In genomic region chr17:11107916-11108315, GRCm38 (mm10) we compare ENCODE assay signal across 16 mouse cellular contexts.
DNase-seq lines count a peak whose midpoint lies in the region; ATAC-seq and TF ChIP-seq lines count a peak whose summit lies in the region.
"Had no signal": no experiment of that assay in that cellular context is flagged by ENCODE, and none has a peak within 500 bp of the region (broad histone marks: within the 10 kb centered on the region; RNA-seq: fewer than 3 reads in every experiment).

No protein-coding gene starts in this region.

- peak; percentile 94 for ATAC-seq in frontal cortex, adult (ENCODE audit: low TSS enrichment)
- ATAC-seq in megakaryocyte, adult 5-6 weeks (ENCODE audit: poor library complexity, severe bottlenecking): peak; percentile 30; the same call in 1 of the 2 replicates
- ATAC-seq in CD4-positive, CD25-positive, alpha-beta regulatory T cell, adult 4 months: no peak
- ATAC-seq: intestine, embryonic 15.5 days had no signal

- no peak for TF ChIP-seq CTCF in brain, embryonic 14.5 days (IDR thresholded peaks at IDR 0.05; ENCODE audit: borderline replicate concordance, extremely low read depth, insufficient read depth, insufficient read length)
- no peak; the same call in 1 of the 2 replicates for TF ChIP-seq CTCF in layer of hippocampus, adult 2 months (conservative IDR thresholded peaks at IDR 0.05)

- TF ChIP-seq POLR2A in brain, embryonic 14.5 days (IDR thresholded peaks at IDR 0.05; ENCODE audit: borderline replicate concordance, extremely low read depth, insufficient read depth, insufficient read length, poor library complexity, severe bottlenecking): no peak

- H3K4me3 ChIP-seq in layer of hippocampus, adult 2 months: no peak overlapping the region
- H3K4me3 ChIP-seq: embryonic facial prominence, embryonic 15.5 days; intestine, embryonic 15.5 days; liver, embryonic 15.5 days had no signal

- no peak for DNase-seq in frontal cortex, postnatal 14 days (ENCODE audit: low spot score in 2 of 2)
- DNase-seq in brain, embryonic 14.5 days (ENCODE audit: low read depth): peak; percentile 90
- DNase-seq in layer of hippocampus, adult 2 months (ENCODE audit: low spot score in 2 of 2): peak; percentile 57 to 78
- DNase-seq in embryo, embryonic 9.5 days (ENCODE audit: extremely low spot score): no peak
- DNase-seq in ovary, postnatal 36 days (ENCODE audit: low spot score): no peak
- DNase-seq: adrenal gland, postnatal 10 days; gastrocnemius, postnatal 25 days; heart, postnatal 36 days; kidney, postnatal 4 days had no signal

- peak overlapping the region; percentile 77 for H3K27ac ChIP-seq in layer of hippocampus, adult 2 months
- H3K27ac ChIP-seq: embryonic facial prominence, embryonic 15.5 days; intestine, embryonic 15.5 days; liver, embryonic 15.5 days; macrophage had no signal

Comparison
In these comparisons a context has a peak if more than half of its experiments do, and no peak if none do; other contexts are left out.
1. DNase-seq: peak in brain, embryonic 14.5 days (single experiment) and layer of hippocampus, adult 2 months (2 of 2); none in frontal cortex, postnatal 14 days (0 of 2), embryo, embryonic 9.5 days (single experiment) and ovary, postnatal 36 days (single experiment).